Mouse (Mus musculus) cortical plate, adult 2 months (tissue): ENCODE measurements around the gene Stox2. TPM values are rescaled to one million over a fixed set of nuclear protein-coding genes. Genes with fewer than 3 reads are reported as not detected.

Experiments used
- H3K27ac ChIP-seq: fragments of 200-500 bp; 2 replicates; pipeline ENCODE4 v1.5.1; 2012; ENCODE audit warnings: low read length, control low read depth, inconsistent platforms; ENCODE audit not compliant: insufficient read depth
- H3K4me1 ChIP-seq: fragments of 200-500 bp; 2 replicates; pipeline ENCODE4 v1.6.1; 2011; ENCODE audit warnings: low read length; ENCODE audit not compliant: control insufficient read depth, insufficient read depth
- H3K4me3 ChIP-seq: fragments of 200-500 bp; 2 replicates; pipeline ENCODE4 v1.5.1; 2011; ENCODE audit warnings: mild to moderate bottlenecking, low read length, control low read depth; ENCODE audit not compliant: insufficient read depth
- CTCF ChIP-seq: fragments of 200-500 bp; IDR thresholded peaks from 2 replicates; pipeline ENCODE4 v1.5.1; 2011; ENCODE audit warnings: mild to moderate bottlenecking, control low read depth, low read length; ENCODE audit not compliant: insufficient read depth; ENCODE audit errors: extremely low read depth
- POLR2A ChIP-seq: fragments of 200-500 bp; IDR thresholded peaks from 2 replicates; pipeline ENCODE4 v1.6.1; 2011; ENCODE audit warnings: mild to moderate bottlenecking, low read length, control low read depth; ENCODE audit not compliant: insufficient read depth; ENCODE audit errors: extremely low read depth
- polyA plus RNA-seq: library from polyadenylated mRNA; depleted of rRNA; stranded (reverse); fragments of >200 nt; gene quantifications from 2 replicates; pipeline ENCODE4 v1.2.3, GENCODE M21; 2012

Gene Stox2
- polyA plus RNA-seq, 1 experiment, result 21.5 TPM

DNA sequence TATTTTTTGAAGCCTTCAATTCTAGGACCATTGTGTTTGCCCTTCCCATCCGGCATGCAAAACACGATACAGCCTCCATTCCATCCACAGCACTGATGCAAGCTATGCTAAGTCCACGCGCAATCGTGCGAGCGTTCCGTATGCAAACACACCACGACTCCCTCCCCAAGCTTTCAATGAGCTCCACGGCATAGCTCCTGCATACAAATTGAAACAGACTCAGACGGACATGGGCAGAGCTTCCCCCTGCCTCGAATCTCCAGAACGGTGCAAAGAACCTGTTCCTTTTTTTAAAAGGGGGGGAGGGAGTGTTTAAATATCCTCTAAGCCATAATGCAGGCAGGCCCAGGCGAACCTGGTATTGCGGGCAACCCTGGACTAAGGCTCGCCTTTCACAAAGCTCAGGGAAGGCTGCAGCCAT, 159.0 kb downstream of the Stox2 start:
- Histone ChIP-seq H3K4me1 (peaks cover 3% of the 10 kb centered on the region; the same call in 1 of the 2 replicates), H3K4me3 (peak overlapping the region; percentile 97), H3K27ac (peak overlapping the region; percentile 66; the same call in 1 of the 2 replicates)
- TF ChIP-seq CTCF (no peak), POLR2A (peak; percentile 55; the same call in 1 of the 2 replicates)

DNA sequence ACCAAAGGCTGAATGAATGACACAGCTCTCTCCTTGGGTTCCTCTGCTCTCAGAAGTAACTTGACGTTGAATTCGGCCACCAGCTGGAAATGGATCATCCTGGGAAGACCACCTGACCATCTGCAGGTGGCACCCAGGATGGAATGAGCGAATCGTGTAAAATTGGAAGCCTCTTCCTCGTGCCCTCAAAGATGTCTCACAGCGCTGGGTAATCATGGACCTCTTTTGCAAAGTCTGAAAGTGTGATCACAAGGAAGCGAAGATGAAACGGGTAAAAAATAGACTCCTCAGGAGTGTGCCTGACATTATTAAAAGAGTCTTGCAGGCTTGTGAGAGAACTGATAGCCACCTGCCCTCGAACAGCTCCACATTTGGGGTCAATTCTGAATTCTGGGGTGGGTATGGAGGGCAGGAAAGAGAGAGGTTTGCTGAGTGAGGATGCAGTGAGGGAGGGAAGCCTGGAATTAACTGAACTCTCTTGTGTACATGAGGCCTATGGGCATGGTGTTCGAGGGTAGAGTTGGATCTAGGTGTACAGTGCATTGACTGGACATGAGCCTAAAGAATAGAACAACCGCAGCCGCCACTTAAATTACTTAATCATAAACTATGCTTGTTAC, 160.0 kb downstream of the Stox2 start:
- peak overlapping the region; percentile 97 for H3K4me3 ChIP-seq
- H3K4me1 ChIP-seq, result peaks cover 7% of the 10 kb centered on the region; the same call in 1 of the 2 replicates
- H3K27ac ChIP-seq, result no peak overlapping the region
- no peak for TF ChIP-seq CTCF
- TF ChIP-seq POLR2A, result no peak

DNA sequence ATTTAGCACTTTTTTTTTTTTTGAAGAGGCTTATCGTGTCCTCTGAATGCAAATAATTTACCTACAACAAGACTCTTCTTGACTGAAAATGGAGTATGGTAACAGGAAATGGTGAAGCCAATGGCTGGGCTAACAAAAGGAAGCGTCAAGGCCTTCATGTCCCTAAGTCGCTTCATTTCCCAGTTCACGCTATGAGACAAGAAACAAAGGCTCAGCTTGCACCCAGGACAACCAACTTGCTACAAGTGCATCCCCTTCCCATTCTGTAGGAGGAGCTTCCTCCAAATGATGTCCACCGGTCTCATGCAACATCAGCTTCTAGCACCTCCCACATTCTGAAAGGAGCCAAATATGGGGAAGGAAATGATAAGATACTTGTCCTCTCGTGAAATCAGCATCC, 160.7 kb downstream of the Stox2 start:
- no peak for TF ChIP-seq CTCF
- TF ChIP-seq POLR2A, result no peak
- H3K4me1 ChIP-seq, result peaks cover 8% of the 10 kb centered on the region

GRCm38 (mm10) chr8:47284329-47285326, 161.5 kb downstream of the Stox2 start:
- TF ChIP-seq CTCF (no peak), POLR2A (no peak)
- Histone ChIP-seq H3K4me1 (peaks cover 12% of the 10 kb centered on the region), H3K4me3 (no peak overlapping the region), H3K27ac (no peak overlapping the region)

More for the DNA sequence above, 160.7 kb downstream of the Stox2 start:
- H3K4me3 ChIP-seq, result peak overlapping the region; percentile 97; the same call in 1 of the 2 replicates
- no peak overlapping the region for H3K27ac ChIP-seq

- H3K4me3 ChIP-seq, result no peak overlapping the region
- no peak for TF ChIP-seq POLR2A
- no peak for TF ChIP-seq CTCF
- no peak overlapping the region for H3K27ac ChIP-seq
- peaks cover 24% of the 10 kb centered on the region for H3K4me1 ChIP-seq
These were observed 166.3 kb downstream of the Stox2 start for GRCm38 (mm10) chr8:47279898-47280297.

GRCm38 (mm10) chr8:47278211-47278610, 168.0 kb downstream of the Stox2 start:
- Histone ChIP-seq H3K4me3 (no peak overlapping the region), H3K27ac (no peak overlapping the region), H3K4me1 (peaks cover 25% of the 10 kb centered on the region)
- TF ChIP-seq POLR2A (no peak), CTCF (no peak)

- H3K4me3 ChIP-seq, result no peak overlapping the region
- H3K4me1 ChIP-seq, result peaks cover 3% of the 10 kb centered on the region; the same call in 1 of the 2 replicates
- TF ChIP-seq CTCF (no peak), POLR2A (no peak)
- no peak overlapping the region for H3K27ac ChIP-seq
These were observed 177.2 kb downstream of the Stox2 start for GRCm38 (mm10) chr8:47268931-47269330.

DNA sequence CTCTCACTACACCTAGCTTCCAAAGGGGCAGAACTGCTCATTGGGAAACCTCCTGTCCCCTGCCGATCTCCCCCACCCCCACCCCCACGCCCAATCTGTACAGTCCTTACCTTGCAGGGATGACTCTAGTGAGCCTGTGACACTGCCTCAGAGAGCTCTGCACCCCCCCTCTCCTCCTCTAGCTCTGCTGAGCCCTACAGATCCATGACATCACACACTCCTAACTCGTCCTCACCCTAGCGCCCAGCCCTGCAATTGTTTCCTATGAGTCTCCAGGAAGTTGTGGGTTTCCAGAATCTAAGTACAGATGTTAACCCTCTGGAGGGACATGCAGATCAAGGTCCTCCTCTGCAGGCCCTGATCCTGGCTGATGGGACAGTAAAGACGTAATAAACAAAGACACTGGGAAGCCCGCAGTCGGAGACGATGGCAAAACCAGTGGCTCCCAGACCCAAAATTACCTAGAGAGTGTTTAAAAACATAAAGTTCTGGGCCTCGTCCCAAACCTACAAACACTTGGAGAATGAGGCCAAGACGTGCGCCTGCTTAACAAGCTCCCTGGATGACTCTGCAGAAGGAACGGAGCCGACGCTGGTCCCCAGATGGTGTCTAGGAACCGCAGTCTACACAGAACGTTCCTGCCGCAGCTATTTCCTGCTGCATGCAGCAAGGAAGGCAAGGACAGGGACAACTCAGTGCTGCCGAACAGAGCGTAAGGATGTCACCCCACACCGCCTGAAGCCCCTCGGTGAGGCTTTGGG, 177.9 kb downstream of the Stox2 start:
- Histone ChIP-seq H3K4me1 (peaks cover 2% of the 10 kb centered on the region; the same call in 1 of the 2 replicates), H3K27ac (no peak overlapping the region), H3K4me3 (no peak overlapping the region)
- TF ChIP-seq POLR2A, result no peak
- TF ChIP-seq CTCF, result no peak
